Mouse (Mus musculus): ENCODE results near the gene Senp6.

Gene Senp6

GRCm38 (mm10) chr9:80149594-80149993, 82.9 kb downstream of the Senp6 start:
- DNase-seq (ENCODE audit: low read depth, low spot score): no peak
- H3K36me3 ChIP-seq (ENCODE audit: control insufficient read depth, insufficient read depth, low read length, poor library complexity, severe bottlenecking): 0 out of 2 replicates have a peak, but pooled peaks cover 2% of the 10 kb centered on the region
- H3K27me3 ChIP-seq (ENCODE audit: control insufficient read depth, insufficient read depth, low read length, poor library complexity, severe bottlenecking): no peaks in the 10 kb centered on the region

DNA sequence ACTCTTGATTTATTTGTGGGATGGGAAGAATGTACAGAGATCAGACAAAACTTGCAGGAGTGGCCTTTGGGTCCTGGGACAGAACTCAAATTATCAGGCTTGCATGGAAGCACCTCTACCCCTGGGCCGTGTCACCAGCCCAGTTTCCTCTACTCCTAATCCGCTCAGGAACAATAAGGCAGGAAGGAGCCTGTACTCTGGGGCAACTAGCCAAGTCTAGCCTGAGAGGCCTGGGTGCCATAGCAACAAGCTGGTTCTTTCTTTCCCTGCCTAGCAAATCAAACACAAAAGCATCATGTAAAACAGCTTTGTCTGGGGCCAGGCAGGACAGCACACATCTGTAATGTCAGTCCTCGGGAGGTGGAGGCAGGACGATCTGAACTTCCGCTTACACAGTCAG, 88.6 kb downstream of the Senp6 start:
- Histone ChIP-seq H3K36me3 (ENCODE audit: control insufficient read depth, insufficient read depth, low read length, poor library complexity, severe bottlenecking) (no peaks in the 10 kb centered on the region), H3K27me3 (ENCODE audit: control insufficient read depth, insufficient read depth, low read length, poor library complexity, severe bottlenecking) (no peaks in the 10 kb centered on the region)
- no peak for DNase-seq (ENCODE audit: low read depth, low spot score)

GRCm38 (mm10) chr9:80156780-80157179, 90.1 kb downstream of the Senp6 start:
- no peak for DNase-seq (ENCODE audit: low read depth, low spot score)
- H3K27me3 ChIP-seq (ENCODE audit: control insufficient read depth, insufficient read depth, low read length, poor library complexity, severe bottlenecking): no peaks in the 10 kb centered on the region
- no peaks in the 10 kb centered on the region for H3K36me3 ChIP-seq (ENCODE audit: control insufficient read depth, insufficient read depth, low read length, poor library complexity, severe bottlenecking)

- Histone ChIP-seq H3K36me3 (ENCODE audit: control insufficient read depth, insufficient read depth, low read length, poor library complexity, severe bottlenecking) (no peaks in the 10 kb centered on the region), H3K27me3 (ENCODE audit: control insufficient read depth, insufficient read depth, low read length, poor library complexity, severe bottlenecking) (no peaks in the 10 kb centered on the region)
- DNase-seq (ENCODE audit: low read depth, low spot score): no peak
Observed at GRCm38 (mm10) chr9:80157840-80158465, 91.2 kb downstream of the Senp6 start.

- DNase-seq (ENCODE audit: low read depth, low spot score): no peak
- Histone ChIP-seq H3K36me3 (ENCODE audit: control insufficient read depth, insufficient read depth, low read length, poor library complexity, severe bottlenecking) (no peaks in the 10 kb centered on the region), H3K27me3 (ENCODE audit: control insufficient read depth, insufficient read depth, low read length, poor library complexity, severe bottlenecking) (no peaks in the 10 kb centered on the region)
Observed at GRCm38 (mm10) chr9:80158937-80159336, 92.2 kb downstream of the Senp6 start.

DNA sequence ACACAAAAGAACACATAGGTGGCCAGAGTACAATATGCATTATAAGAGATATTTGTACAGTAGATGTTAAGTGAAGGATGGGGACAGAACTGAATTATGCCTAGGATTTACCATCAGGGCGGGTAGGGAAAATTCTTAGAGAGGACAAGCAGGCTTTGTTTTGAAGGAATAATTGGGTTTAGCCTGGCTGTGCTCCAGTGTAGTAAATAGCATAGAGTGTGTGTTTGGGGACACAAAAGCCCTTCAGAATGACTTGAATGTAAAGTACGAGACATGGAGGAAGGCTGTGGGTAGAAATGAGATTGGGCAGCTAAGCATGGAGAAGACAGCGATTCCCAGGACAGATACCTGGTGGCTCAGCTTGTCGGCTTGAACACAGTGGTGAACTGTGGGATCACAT, 94.7 kb downstream of the Senp6 start:
- no peak for DNase-seq (ENCODE audit: low read depth, low spot score)
- H3K27me3 ChIP-seq (ENCODE audit: control insufficient read depth, insufficient read depth, low read length, poor library complexity, severe bottlenecking): no peaks in the 10 kb centered on the region
- H3K36me3 ChIP-seq (ENCODE audit: control insufficient read depth, insufficient read depth, low read length, poor library complexity, severe bottlenecking): no peaks in the 10 kb centered on the region

DNA sequence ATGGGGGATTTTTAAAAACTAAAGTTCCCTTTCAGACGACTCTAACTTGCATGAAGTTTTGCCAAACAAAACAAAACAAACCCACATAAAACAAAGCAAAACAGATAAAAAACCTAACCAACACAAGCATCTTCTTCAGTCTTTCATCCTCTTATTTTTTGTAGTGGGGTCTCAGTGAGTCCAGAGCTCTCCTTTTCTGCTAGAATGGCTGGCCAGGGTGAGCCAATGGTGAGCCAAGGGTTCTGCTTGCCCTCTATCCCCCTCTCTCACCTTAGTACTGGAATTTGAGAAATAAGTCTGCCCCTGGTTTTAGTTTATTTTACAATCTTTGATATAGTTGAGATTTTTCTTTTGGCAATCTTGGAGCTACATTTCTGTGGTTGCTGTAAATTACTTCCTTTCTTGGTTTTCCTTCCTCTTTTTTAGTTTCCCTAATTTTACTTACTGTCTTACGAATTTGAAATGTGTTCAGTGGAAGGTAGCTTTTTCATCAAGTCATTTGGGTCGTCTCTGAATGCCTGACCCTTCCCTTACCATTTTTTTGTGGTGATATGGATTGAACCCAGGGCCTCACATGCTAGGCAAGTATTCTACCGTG, 96.5 kb downstream of the Senp6 start:
- Histone ChIP-seq H3K27me3 (ENCODE audit: control insufficient read depth, insufficient read depth, low read length, poor library complexity, severe bottlenecking) (no peaks in the 10 kb centered on the region), H3K36me3 (ENCODE audit: control insufficient read depth, insufficient read depth, low read length, poor library complexity, severe bottlenecking) (no peaks in the 10 kb centered on the region)
- DNase-seq (ENCODE audit: low read depth, low spot score): peak; percentile 54

- Histone ChIP-seq H3K27me3 (ENCODE audit: control insufficient read depth, insufficient read depth, low read length, poor library complexity, severe bottlenecking) (no peaks in the 10 kb centered on the region), H3K36me3 (ENCODE audit: control insufficient read depth, insufficient read depth, low read length, poor library complexity, severe bottlenecking) (no peaks in the 10 kb centered on the region)
- peak; percentile 78 for DNase-seq (ENCODE audit: low read depth, low spot score)
Observed at GRCm38 (mm10) chr9:80164191-80164590, 97.5 kb downstream of the Senp6 start.

- DNase-seq (ENCODE audit: low read depth, low spot score): peak; percentile 88
- Histone ChIP-seq H3K36me3 (ENCODE audit: control insufficient read depth, insufficient read depth, low read length, poor library complexity, severe bottlenecking) (no peaks in the 10 kb centered on the region), H3K27me3 (ENCODE audit: control insufficient read depth, insufficient read depth, low read length, poor library complexity, severe bottlenecking) (no peaks in the 10 kb centered on the region)
Observed at GRCm38 (mm10) chr9:80164611-80165474, 98.1 kb downstream of the Senp6 start, which contains the start of gene Myo6. Gene Myo6, plus strand, starts transcription at chr9:80165031.

DNA sequence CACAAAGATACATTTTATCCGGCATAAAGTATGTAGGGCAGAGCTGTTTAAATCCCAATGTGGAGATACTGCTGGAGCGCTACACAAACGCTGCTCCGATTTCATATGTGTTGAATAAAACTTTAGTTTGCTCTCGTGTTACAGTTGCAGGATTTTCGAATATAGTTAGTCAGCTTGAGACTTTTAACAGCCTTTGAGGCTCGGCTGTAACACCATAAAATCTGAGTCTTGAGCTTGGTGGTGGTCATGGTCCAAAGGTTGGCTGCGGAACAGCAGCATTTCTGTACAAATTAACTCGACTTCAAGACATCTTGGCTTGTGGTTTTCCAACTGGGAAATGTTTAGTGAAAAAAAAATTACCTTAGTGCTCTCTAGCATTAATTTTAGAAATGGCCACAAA, 99.0 kb downstream of the Senp6 start:
- DNase-seq (ENCODE audit: low read depth, low spot score): no peak
- H3K27me3 ChIP-seq (ENCODE audit: control insufficient read depth, insufficient read depth, low read length, poor library complexity, severe bottlenecking): no peaks in the 10 kb centered on the region
- no peaks in the 10 kb centered on the region for H3K36me3 ChIP-seq (ENCODE audit: control insufficient read depth, insufficient read depth, low read length, poor library complexity, severe bottlenecking)

GRCm38 (mm10) chr9:80166425-80166824, 99.7 kb downstream of the Senp6 start:
- no peak for DNase-seq (ENCODE audit: low read depth, low spot score)
- no peaks in the 10 kb centered on the region for H3K36me3 ChIP-seq (ENCODE audit: control insufficient read depth, insufficient read depth, low read length, poor library complexity, severe bottlenecking)

DNA sequence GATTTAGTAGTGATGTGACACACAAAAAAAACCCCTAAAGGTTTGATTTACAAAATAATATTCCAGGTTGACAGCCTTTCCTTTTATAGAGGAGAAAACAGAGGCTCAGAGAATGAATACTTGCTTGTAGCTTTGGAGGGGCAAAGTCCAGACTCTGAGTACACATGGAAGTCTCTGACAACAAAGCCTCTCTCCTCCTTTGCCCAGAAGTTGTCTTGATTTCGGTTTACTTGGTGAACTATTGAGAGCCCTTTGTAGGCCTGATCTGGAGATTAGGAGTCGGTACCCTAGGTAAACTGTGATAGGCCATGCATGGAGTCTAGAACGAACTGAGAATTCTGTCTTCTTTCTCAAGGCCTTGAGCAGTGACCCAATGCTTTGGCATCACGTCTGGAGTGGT, 100.4 kb downstream of the Senp6 start:
- H3K27me3 ChIP-seq (ENCODE audit: control insufficient read depth, insufficient read depth, low read length, poor library complexity, severe bottlenecking): no peaks in the 10 kb centered on the region
- DNase-seq (ENCODE audit: low read depth, low spot score): no peak
- no peaks in the 10 kb centered on the region for H3K36me3 ChIP-seq (ENCODE audit: control insufficient read depth, insufficient read depth, low read length, poor library complexity, severe bottlenecking)

More at GRCm38 (mm10) chr9:80166425-80166824, 99.7 kb downstream of the Senp6 start:
- H3K27me3 ChIP-seq (ENCODE audit: control insufficient read depth, insufficient read depth, low read length, poor library complexity, severe bottlenecking): no peaks in the 10 kb centered on the region

- DNase-seq (ENCODE audit: low read depth, low spot score): no peak
- H3K36me3 ChIP-seq (ENCODE audit: control insufficient read depth, insufficient read depth, low read length, poor library complexity, severe bottlenecking): no peaks in the 10 kb centered on the region
- H3K27me3 ChIP-seq (ENCODE audit: control insufficient read depth, insufficient read depth, low read length, poor library complexity, severe bottlenecking): no peaks in the 10 kb centered on the region
Observed at GRCm38 (mm10) chr9:80169551-80169950, 102.8 kb downstream of the Senp6 start.

GRCm38 (mm10) chr9:80171241-80171640, 104.5 kb downstream of the Senp6 start:
- no peaks in the 10 kb centered on the region for H3K27me3 ChIP-seq (ENCODE audit: control insufficient read depth, insufficient read depth, low read length, poor library complexity, severe bottlenecking)
- DNase-seq (ENCODE audit: low read depth, low spot score): no peak
- no peaks in the 10 kb centered on the region for H3K36me3 ChIP-seq (ENCODE audit: control insufficient read depth, insufficient read depth, low read length, poor library complexity, severe bottlenecking)

Measured in splenic B cell, adult 2 months (primary cell).